11 mouse cellular contexts compared by ENCODE assay signal in genomic region chr12:99335628-99336027, GRCm38 (mm10).
A peak's percentile ranks its signal among the peaks of the same experiment; 100 is the strongest.
DNase-seq lines count a peak whose midpoint lies in the region; ATAC-seq and TF ChIP-seq lines count a peak whose summit lies in the region.
"Had no signal": no experiment of that assay in that cellular context is flagged by ENCODE, and none has a peak within 500 bp of the region (broad histone marks: within the 10 kb centered on the region; RNA-seq: fewer than 3 reads in every experiment).

No protein-coding gene starts in this region.

- ATAC-seq in forebrain, embryonic 13.5 days, result no peak
- ATAC-seq in forebrain, embryonic 11.5 days (replicated peaks; ENCODE audit: low FRiP score), result no peak
- ATAC-seq in kidney, embryonic 15.5 days (replicated peaks; ENCODE audit: low FRiP score), result no peak
- ATAC-seq: intestine, embryonic 15.5 days had no signal

- DNase-seq in cerebellum, adult 2 months, result peak; percentile 56 to 57
- no peak for DNase-seq in cerebellum, postnatal 36 days
- DNase-seq in forebrain, embryonic 11.5 days (ENCODE audit: low spot score), result no peak
- DNase-seq in kidney, adult 2 months, result no peak
- DNase-seq in urinary bladder, postnatal 36 days (ENCODE audit: low spot score in 2 of 2), result peak; percentile 53 to 69
- no peak for DNase-seq in urinary bladder, postnatal 10 days (ENCODE audit: low spot score)

- H3K4me3 ChIP-seq in cerebellum, adult 2 months (replicated peaks; ENCODE audit: insufficient read depth, low read depth, low read length), result no peak overlapping the region
- no peak overlapping the region for H3K4me3 ChIP-seq in forebrain, embryonic 13.5 days
- H3K4me3 ChIP-seq in forebrain, embryonic 11.5 days (ENCODE audit: low read depth, low read length), result no peak overlapping the region
- no peak overlapping the region for H3K4me3 ChIP-seq in kidney, embryonic 15.5 days (replicated peaks)
- no peak overlapping the region for H3K4me3 ChIP-seq in kidney, adult 2 months (ENCODE audit: insufficient read depth, low read depth, low read length)
- H3K4me3 ChIP-seq: erythroblast, embryonic 14.5 days; intestine, embryonic 15.5 days had no signal

- H3K9ac ChIP-seq in forebrain, embryonic 13.5 days, result no peak overlapping the region
- H3K9ac ChIP-seq in forebrain, embryonic 11.5 days (ENCODE audit: low read length), result no peak overlapping the region
- no peak overlapping the region for H3K9ac ChIP-seq in kidney, embryonic 15.5 days
- H3K9ac ChIP-seq: intestine, embryonic 15.5 days had no signal

- H3K36me3 ChIP-seq in forebrain, embryonic 13.5 days (ENCODE audit: poor library complexity, severe bottlenecking), result peaks cover 6% of the 10 kb centered on the region; the same call in 1 of the 2 replicates
- H3K36me3 ChIP-seq in forebrain, embryonic 11.5 days (ENCODE audit: control insufficient read depth, insufficient read depth, low read length), result no peaks in the 10 kb centered on the region
- H3K36me3 ChIP-seq in kidney, embryonic 15.5 days, result peaks cover 4% of the 10 kb centered on the region; the same call in 1 of the 2 replicates
- no peaks in the 10 kb centered on the region for H3K36me3 ChIP-seq in kidney, adult 2 months (ENCODE audit: control insufficient read depth, insufficient read depth, low read length)

- no peak overlapping the region for H3K4me2 ChIP-seq in forebrain, embryonic 13.5 days
- no peak overlapping the region for H3K4me2 ChIP-seq in forebrain, embryonic 11.5 days (ENCODE audit: low read depth, low read length, severe bottlenecking)
- no peak overlapping the region for H3K4me2 ChIP-seq in kidney, embryonic 15.5 days
- H3K4me2 ChIP-seq: intestine, embryonic 15.5 days had no signal

- peaks cover 75% of the 10 kb centered on the region for H3K4me1 ChIP-seq in cerebellum, adult 2 months (ENCODE audit: control insufficient read depth, insufficient read depth, low read length)
- H3K4me1 ChIP-seq in forebrain, embryonic 13.5 days, result peaks cover 98% of the 10 kb centered on the region
- H3K4me1 ChIP-seq in forebrain, embryonic 11.5 days (replicated peaks; ENCODE audit: control insufficient read depth, insufficient read depth, low read length), result peaks cover 19% of the 10 kb centered on the region
- H3K4me1 ChIP-seq in kidney, embryonic 15.5 days, result peaks cover 69% of the 10 kb centered on the region
- H3K4me1 ChIP-seq in kidney, adult 2 months (ENCODE audit: control insufficient read depth, insufficient read depth, low read length), result peaks cover 12% of the 10 kb centered on the region; the same call in 1 of the 2 replicates

- 16% methylated on average over 9 of the region's 9 CpGs for WGBS in cerebellum, adult 2 months
- WGBS in forebrain, embryonic 13.5 days, result 89% methylated on average over 9 of the region's 9 CpGs
- 88% methylated on average over 9 of the region's 9 CpGs for WGBS in forebrain, embryonic 11.5 days
- 69% methylated on average over 9 of the region's 9 CpGs for WGBS in kidney, embryonic 15.5 days
- WGBS in kidney, adult 2 months, result 73% methylated on average over 9 of the region's 9 CpGs

- TF ChIP-seq POLR2A in cerebellum, adult 2 months (IDR thresholded peaks at IDR 0.05; ENCODE audit: borderline replicate concordance, insufficient read depth, low read length), result no peak
- TF ChIP-seq POLR2A in kidney, adult 2 months (IDR thresholded peaks at IDR 0.05; ENCODE audit: low read depth, low read length), result no peak

- H3K9me3 ChIP-seq in forebrain, embryonic 13.5 days (replicated peaks), result no peaks in the 10 kb centered on the region
- H3K9me3 ChIP-seq in forebrain, embryonic 11.5 days (ENCODE audit: control insufficient read depth, low read length), result no peaks in the 10 kb centered on the region
- no peaks in the 10 kb centered on the region for H3K9me3 ChIP-seq in kidney, embryonic 15.5 days (replicated peaks)
- H3K9me3 ChIP-seq: intestine, embryonic 15.5 days had no signal

- no peak for TF ChIP-seq CTCF in cerebellum, adult 2 months (IDR thresholded peaks at IDR 0.05; ENCODE audit: borderline replicate concordance, insufficient read depth, low read depth, low read length)
- TF ChIP-seq CTCF in kidney, adult 2 months (conservative IDR thresholded peaks at IDR 0.05; ENCODE audit: insufficient read depth, insufficient read length, low read depth, low read length), result no peak

- H3K27ac ChIP-seq in cerebellum, adult 2 months (ENCODE audit: insufficient read depth, low read length), result peak overlapping the region; percentile 81
- peak overlapping the region; percentile 57; the same call in 1 of the 2 replicates for H3K27ac ChIP-seq in forebrain, embryonic 13.5 days
- H3K27ac ChIP-seq in forebrain, embryonic 11.5 days (ENCODE audit: low read depth, low read length), result no peak overlapping the region
- peak overlapping the region; percentile 76; the same call in 1 of the 2 replicates for H3K27ac ChIP-seq in kidney, embryonic 15.5 days
- H3K27ac ChIP-seq in kidney, adult 2 months (ENCODE audit: insufficient read depth, low read depth, low read length), result no peak overlapping the region
- H3K27ac ChIP-seq: intestine, embryonic 15.5 days; macrophage had no signal

- no peaks in the 10 kb centered on the region for H3K27me3 ChIP-seq in cerebellum, adult 2 months (ENCODE audit: control insufficient read depth, insufficient read depth, low read length)
- H3K27me3 ChIP-seq in forebrain, embryonic 13.5 days, result no peaks in the 10 kb centered on the region
- H3K27me3 ChIP-seq in forebrain, embryonic 11.5 days (ENCODE audit: control insufficient read depth, insufficient read depth, low read length), result no peaks in the 10 kb centered on the region
- H3K27me3 ChIP-seq in kidney, embryonic 15.5 days, result no peaks in the 10 kb centered on the region
- no peaks in the 10 kb centered on the region for H3K27me3 ChIP-seq in kidney, adult 2 months (replicated peaks; ENCODE audit: control insufficient read depth, insufficient read depth, low read length)
- H3K27me3 ChIP-seq: intestine, embryonic 15.5 days had no signal

Comparison
In these comparisons a context has a peak if more than half of its experiments do, and no peak if none do; other contexts are left out.
1. DNase-seq: peak in cerebellum, adult 2 months (2 of 2) and urinary bladder, postnatal 36 days (2 of 2); none in cerebellum, postnatal 36 days (0 of 2), forebrain, embryonic 11.5 days (single experiment), kidney, adult 2 months (single experiment) and urinary bladder, postnatal 10 days (single experiment).
2. H3K27ac ChIP-seq: peak in cerebellum, adult 2 months (single experiment), forebrain, embryonic 13.5 days (single experiment) and kidney, embryonic 15.5 days (single experiment); none in forebrain, embryonic 11.5 days (single experiment) and kidney, adult 2 months (single experiment).